Mouse (Mus musculus) embryonic facial prominence, embryonic 12.5 days (tissue): Measurements from ENCODE around the gene Six6. TPM values are rescaled to one million over a fixed set of nuclear protein-coding genes. Genes with fewer than 3 reads are reported as not detected.

Experiments used
- ATAC-seq: fragments of 200-750 bp; cut with Nextera tagmentation; 2 replicates; pipeline ENCODE4 v1.8.0; 2017; ENCODE audit not compliant: insufficient number of reproducible peaks, insufficient read depth, low FRiP score, low TSS enrichment
- H3K27ac ChIP-seq: fragments of 300-500 bp; sonication (generic); 2 replicates; pipeline ENCODE4 v1.5.1; 2016; ENCODE audit warnings: mild to moderate bottlenecking
- H3K27me3 ChIP-seq: fragments of 300-500 bp; sonication (generic); 2 replicates; pipeline ENCODE4 v1.6.1; 2016; ENCODE audit warnings: mild to moderate bottlenecking, moderate library complexity
- H3K36me3 ChIP-seq: fragments of 300-500 bp; sonication (generic); 2 replicates; pipeline ENCODE4 v1.6.1; 2016; ENCODE audit warnings: mild to moderate bottlenecking
- H3K4me1 ChIP-seq: fragments of 300-500 bp; sonication (generic); 2 replicates; pipeline ENCODE4 v1.6.1; 2016
- H3K4me2 ChIP-seq: fragments of 300-500 bp; sonication (generic); replicated peaks from 2 replicates; pipeline ENCODE4 v1.6.1; 2016; ENCODE audit warnings: mild to moderate bottlenecking, moderate library complexity
- H3K4me3 ChIP-seq: fragments of 300-500 bp; sonication (generic); 2 replicates; pipeline ENCODE4 v1.5.1; 2016; ENCODE audit warnings: mild to moderate bottlenecking
- H3K9ac ChIP-seq: fragments of 300-500 bp; sonication (generic); 2 replicates; pipeline ENCODE4 v1.6.1; 2016; ENCODE audit warnings: mild to moderate bottlenecking, moderate library complexity
- H3K9me3 ChIP-seq: fragments of 300-500 bp; sonication (generic); 2 replicates; pipeline ENCODE4 v1.6.1; 2016; ENCODE audit warnings: mild to moderate bottlenecking, moderate library complexity
- WGBS: fragments of 180-500 bp; shearing (Covaris S2); methylation state at CpG from one replicate; pipeline ENCODE4 v1.1.7; 2016; 5-methylcytosine and 5-hydroxymethylcytosine counted together
- polyA plus RNA-seq: library from polyadenylated mRNA; unstranded; fragments of >200 nt; fragmentation: Nextera tagmentation; extraction: Ambion mirVana; gene quantifications from 2 replicates; pipeline ENCODE4 v1.2.1, GENCODE M21; 2016

Gene Six6
- polyA plus RNA-seq, 1 experiment from 2014 or later = 8.3 TPM

GRCm38 (mm10) chr12:72962761-72963160, 23.1 kb downstream of the Six6 start:
- Histone ChIP-seq H3K27me3 (no peaks in the 10 kb centered on the region), H3K4me1 (no peaks in the 10 kb centered on the region)
- 51% methylated on average over 6 of the region's 6 CpGs for WGBS

GRCm38 (mm10) chr12:72967541-72967940, 27.8 kb downstream of the Six6 start:
- H3K4me2 ChIP-seq = no peak overlapping the region
- H3K36me3 ChIP-seq = no peaks in the 10 kb centered on the region
- H3K4me3 ChIP-seq = no peak overlapping the region
- H3K9me3 ChIP-seq = no peaks in the 10 kb centered on the region
- no peak for ATAC-seq
- no peaks in the 10 kb centered on the region for H3K27me3 ChIP-seq
- H3K9ac ChIP-seq = no peak overlapping the region
- no peak overlapping the region for H3K27ac ChIP-seq
- 74% methylated on average over 7 of the region's 7 CpGs for WGBS
- no peaks in the 10 kb centered on the region for H3K4me1 ChIP-seq

More at GRCm38 (mm10) chr12:72962761-72963160, 23.1 kb downstream of the Six6 start:
- Histone ChIP-seq H3K9ac (no peak overlapping the region), H3K4me2 (no peak overlapping the region), H3K4me3 (no peak overlapping the region), H3K27ac (no peak overlapping the region), H3K36me3 (no peaks in the 10 kb centered on the region), H3K9me3 (no peaks in the 10 kb centered on the region)
- no peak for ATAC-seq

GRCm38 (mm10) chr12:72970620-72971019, 30.9 kb downstream of the Six6 start:
- H3K9ac ChIP-seq = no peak overlapping the region

GRCm38 (mm10) chr12:72973161-72973560, 33.5 kb downstream of the Six6 start:
- no peak overlapping the region for H3K9ac ChIP-seq
- H3K4me3 ChIP-seq = no peak overlapping the region
- H3K9me3 ChIP-seq = no peaks in the 10 kb centered on the region
- H3K36me3 ChIP-seq = no peaks in the 10 kb centered on the region
- no peak for ATAC-seq
- H3K27me3 ChIP-seq = no peaks in the 10 kb centered on the region
- peaks cover 7% of the 10 kb centered on the region; the same call in 1 of the 2 replicates for H3K4me1 ChIP-seq
- 5% methylated on average over 6 of the region's 6 CpGs for WGBS
- no peak overlapping the region for H3K27ac ChIP-seq
- no peak overlapping the region for H3K4me2 ChIP-seq

More at GRCm38 (mm10) chr12:72970620-72971019, 30.9 kb downstream of the Six6 start:
- H3K9me3 ChIP-seq = no peaks in the 10 kb centered on the region
- H3K4me1 ChIP-seq = no peaks in the 10 kb centered on the region
- no peak for ATAC-seq
- no peaks in the 10 kb centered on the region for H3K27me3 ChIP-seq
- no peaks in the 10 kb centered on the region for H3K36me3 ChIP-seq
- 66% methylated on average over 14 of the region's 14 CpGs for WGBS
- H3K27ac ChIP-seq = no peak overlapping the region
- H3K4me2 ChIP-seq = no peak overlapping the region
- no peak overlapping the region for H3K4me3 ChIP-seq

GRCm38 (mm10) chr12:72976172-72976571, 36.5 kb downstream of the Six6 start:
- no peak overlapping the region for H3K27ac ChIP-seq
- H3K9ac ChIP-seq = peak overlapping the region; percentile 30; the same call in 1 of the 2 replicates
- no peaks in the 10 kb centered on the region for H3K36me3 ChIP-seq
- ATAC-seq = no peak
- peak overlapping the region; percentile 23 for H3K4me3 ChIP-seq
- peak overlapping the region; percentile 49 for H3K4me2 ChIP-seq
- no peaks in the 10 kb centered on the region for H3K27me3 ChIP-seq
- no peaks in the 10 kb centered on the region for H3K9me3 ChIP-seq
- peaks cover 7% of the 10 kb centered on the region; the same call in 1 of the 2 replicates for H3K4me1 ChIP-seq
- WGBS = 6% methylated on average over 7 of the region's 7 CpGs

- H3K27me3 ChIP-seq = no peaks in the 10 kb centered on the region
- no peaks in the 10 kb centered on the region for H3K9me3 ChIP-seq
- peak overlapping the region; percentile 49 for H3K4me2 ChIP-seq
- H3K4me1 ChIP-seq = peaks cover 7% of the 10 kb centered on the region; the same call in 1 of the 2 replicates
- H3K36me3 ChIP-seq = no peaks in the 10 kb centered on the region
- peak overlapping the region; percentile 23 for H3K4me3 ChIP-seq
- ATAC-seq = 0 out of 2 replicates have a peak, but pooled peaks have one; percentile 56
- no peak overlapping the region for H3K27ac ChIP-seq
- WGBS = 1% methylated on average over 12 of the region's 12 CpGs
- no peak overlapping the region for H3K9ac ChIP-seq
These were observed 37.0 kb downstream of the Six6 start for GRCm38 (mm10) chr12:72976718-72977117.

- no peaks in the 10 kb centered on the region for H3K27me3 ChIP-seq
- no peak overlapping the region for H3K4me2 ChIP-seq
- H3K36me3 ChIP-seq = no peaks in the 10 kb centered on the region
- no peaks in the 10 kb centered on the region for H3K9me3 ChIP-seq
- 54% methylated on average over 3 of the region's 3 CpGs for WGBS
- H3K27ac ChIP-seq = 0 out of 2 replicates have a peak overlapping the region, but pooled peaks have one; percentile 17
- no peak for ATAC-seq
- H3K4me3 ChIP-seq = no peak overlapping the region
- peaks cover 7% of the 10 kb centered on the region; the same call in 1 of the 2 replicates for H3K4me1 ChIP-seq
- no peak overlapping the region for H3K9ac ChIP-seq
These were observed 38.2 kb downstream of the Six6 start for GRCm38 (mm10) chr12:72977851-72978250.

- no peaks in the 10 kb centered on the region for H3K9me3 ChIP-seq
- WGBS = 80% methylated on average over 5 of the region's 5 CpGs
- peaks cover 7% of the 10 kb centered on the region; the same call in 1 of the 2 replicates for H3K4me1 ChIP-seq
- no peak overlapping the region for H3K27ac ChIP-seq
- H3K27me3 ChIP-seq = no peaks in the 10 kb centered on the region
- ATAC-seq = no peak
- H3K4me2 ChIP-seq = no peak overlapping the region
- no peak overlapping the region for H3K9ac ChIP-seq
- H3K36me3 ChIP-seq = no peaks in the 10 kb centered on the region
- no peak overlapping the region for H3K4me3 ChIP-seq
These were observed 39.5 kb downstream of the Six6 start for GRCm38 (mm10) chr12:72979236-72979635.

GRCm38 (mm10) chr12:72982616-72983015, 42.9 kb downstream of the Six6 start:
- Histone ChIP-seq H3K4me1 (no peaks in the 10 kb centered on the region), H3K9ac (no peak overlapping the region), H3K27me3 (no peaks in the 10 kb centered on the region), H3K9me3 (no peaks in the 10 kb centered on the region), H3K27ac (no peak overlapping the region), H3K4me2 (no peak overlapping the region), H3K4me3 (no peak overlapping the region), H3K36me3 (no peaks in the 10 kb centered on the region)
- ATAC-seq = no peak
- 80% methylated on average over 10 of the region's 10 CpGs for WGBS

GRCm38 (mm10) chr12:72983071-72983857, 43.6 kb downstream of the Six6 start:
- H3K9ac ChIP-seq = no peak overlapping the region
- H3K27ac ChIP-seq = no peak overlapping the region
- ATAC-seq = no peak
- H3K36me3 ChIP-seq = no peaks in the 10 kb centered on the region
- H3K4me1 ChIP-seq = no peaks in the 10 kb centered on the region
- WGBS = 74% methylated on average over 8 of the region's 8 CpGs
- H3K27me3 ChIP-seq = no peaks in the 10 kb centered on the region
- no peak overlapping the region for H3K4me2 ChIP-seq
- H3K4me3 ChIP-seq = no peak overlapping the region
- no peaks in the 10 kb centered on the region for H3K9me3 ChIP-seq
